Mouse (Mus musculus): ENCODE measurements around the gene Appl1. TPM values are rescaled to one million over a fixed set of nuclear protein-coding genes. Genes with fewer than 3 reads are reported as not detected.

Appl1 gene
- polyA plus RNA-seq, 1 experiment from 2014 or later, result 38.4 TPM

GRCm38 (mm10) chr14:26994211-26994741, 23.2 kb upstream of the Appl1 start, which contains the start of gene Hesx1:
Gene Hesx1 (plus strand): TSS chr14:26994416.
- Histone ChIP-seq H3K4me1 (replicated peaks; ENCODE audit: control insufficient read depth, insufficient read depth, low read length) (0 out of 2 replicates have a peak, but pooled peaks cover 4% of the 10 kb centered on the region), H3K9ac (ENCODE audit: low read length) (peak within 1 kb of the TSS; percentile 43), H3K4me3 (ENCODE audit: low read depth, low read length) (peak within 1 kb of the TSS; percentile 11), H3K9me3 (ENCODE audit: control insufficient read depth, low read length) (no peaks in the 10 kb centered on the region), H3K36me3 (ENCODE audit: control insufficient read depth, insufficient read depth, low read length) (no peaks in the 10 kb centered on the region), H3K27ac (ENCODE audit: low read depth, low read length) (no peak within 1 kb of the TSS), H3K4me2 (ENCODE audit: low read depth, low read length, severe bottlenecking) (peak within 1 kb of the TSS; percentile 47), H3K27me3 (ENCODE audit: control insufficient read depth, insufficient read depth, low read length) (peaks cover 5% of the 10 kb centered on the region; the same call in 1 of the 2 replicates)
- ATAC-seq (replicated peaks; ENCODE audit: low FRiP score), result no peak
- WGBS, result 13% methylated on average over 16 of the region's 16 CpGs
- DNase-seq (ENCODE audit: low spot score), result peak; percentile 71

GRCm38 (mm10) chr14:26993427-26993826, 22.4 kb upstream of the Appl1 start:
- H3K27me3 ChIP-seq (ENCODE audit: control insufficient read depth, insufficient read depth, low read length), result peaks cover 2% of the 10 kb centered on the region; the same call in 1 of the 2 replicates
- WGBS, result 85% methylated on average over 3 of the region's 3 CpGs
- no peak overlapping the region for H3K4me2 ChIP-seq (ENCODE audit: low read depth, low read length, severe bottlenecking)
- no peaks in the 10 kb centered on the region for H3K36me3 ChIP-seq (ENCODE audit: control insufficient read depth, insufficient read depth, low read length)
- ATAC-seq (replicated peaks; ENCODE audit: low FRiP score), result no peak
- no peak for DNase-seq (ENCODE audit: low spot score)
- H3K27ac ChIP-seq (ENCODE audit: low read depth, low read length), result no peak overlapping the region
- H3K9ac ChIP-seq (ENCODE audit: low read length), result no peak overlapping the region
- H3K4me1 ChIP-seq (replicated peaks; ENCODE audit: control insufficient read depth, insufficient read depth, low read length), result 0 out of 2 replicates have a peak, but pooled peaks cover 4% of the 10 kb centered on the region
- H3K9me3 ChIP-seq (ENCODE audit: control insufficient read depth, low read length), result no peaks in the 10 kb centered on the region
- no peak overlapping the region for H3K4me3 ChIP-seq (ENCODE audit: low read depth, low read length)

GRCm38 (mm10) chr14:26991622-26992021, 20.6 kb upstream of the Appl1 start:
- 67% methylated on average over 18 of the region's 18 CpGs for WGBS
- Histone ChIP-seq H3K9ac (ENCODE audit: low read length) (no peak overlapping the region), H3K4me3 (ENCODE audit: low read depth, low read length) (no peak overlapping the region), H3K36me3 (ENCODE audit: control insufficient read depth, insufficient read depth, low read length) (no peaks in the 10 kb centered on the region), H3K27ac (ENCODE audit: low read depth, low read length) (no peak overlapping the region), H3K27me3 (ENCODE audit: control insufficient read depth, insufficient read depth, low read length) (no peaks in the 10 kb centered on the region), H3K4me2 (ENCODE audit: low read depth, low read length, severe bottlenecking) (no peak overlapping the region), H3K4me1 (replicated peaks; ENCODE audit: control insufficient read depth, insufficient read depth, low read length) (0 out of 2 replicates have a peak, but pooled peaks cover 4% of the 10 kb centered on the region), H3K9me3 (ENCODE audit: control insufficient read depth, low read length) (no peaks in the 10 kb centered on the region)
- ATAC-seq (replicated peaks; ENCODE audit: low FRiP score), result no peak
- no peak for DNase-seq (ENCODE audit: low spot score)

DNA sequence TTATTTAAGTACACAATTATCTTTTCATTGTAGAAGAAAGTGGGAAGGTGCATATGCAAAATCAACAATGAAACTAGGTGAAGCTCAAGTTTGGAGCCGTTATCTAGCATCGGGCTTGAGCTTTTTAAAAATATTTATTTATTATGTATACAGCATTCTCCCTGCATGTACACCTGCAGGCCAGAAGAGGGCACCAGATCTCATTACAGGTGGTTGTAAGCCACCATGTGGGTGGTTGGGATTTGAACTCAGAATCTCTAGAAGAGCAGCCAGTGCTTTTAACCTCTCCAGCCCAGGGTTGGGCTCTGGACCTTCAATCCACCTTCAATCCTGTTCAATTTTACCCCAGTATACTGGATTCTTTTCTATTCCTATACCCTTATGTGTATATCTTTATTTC, 17.7 kb upstream of the Appl1 start:
- Histone ChIP-seq H3K9ac (ENCODE audit: low read length) (no peak overlapping the region), H3K9me3 (ENCODE audit: control insufficient read depth, low read length) (no peaks in the 10 kb centered on the region), H3K27ac (ENCODE audit: low read depth, low read length) (no peak overlapping the region), H3K4me3 (ENCODE audit: low read depth, low read length) (no peak overlapping the region), H3K36me3 (ENCODE audit: control insufficient read depth, insufficient read depth, low read length) (no peaks in the 10 kb centered on the region), H3K4me1 (replicated peaks; ENCODE audit: control insufficient read depth, insufficient read depth, low read length) (no peaks in the 10 kb centered on the region), H3K27me3 (ENCODE audit: control insufficient read depth, insufficient read depth, low read length) (no peaks in the 10 kb centered on the region), H3K4me2 (ENCODE audit: low read depth, low read length, severe bottlenecking) (no peak overlapping the region)
- ATAC-seq (replicated peaks; ENCODE audit: low FRiP score) (no peak), DNase-seq (ENCODE audit: low spot score) (no peak)
- WGBS, result 72% methylated on average over 2 of the region's 2 CpGs

DNA sequence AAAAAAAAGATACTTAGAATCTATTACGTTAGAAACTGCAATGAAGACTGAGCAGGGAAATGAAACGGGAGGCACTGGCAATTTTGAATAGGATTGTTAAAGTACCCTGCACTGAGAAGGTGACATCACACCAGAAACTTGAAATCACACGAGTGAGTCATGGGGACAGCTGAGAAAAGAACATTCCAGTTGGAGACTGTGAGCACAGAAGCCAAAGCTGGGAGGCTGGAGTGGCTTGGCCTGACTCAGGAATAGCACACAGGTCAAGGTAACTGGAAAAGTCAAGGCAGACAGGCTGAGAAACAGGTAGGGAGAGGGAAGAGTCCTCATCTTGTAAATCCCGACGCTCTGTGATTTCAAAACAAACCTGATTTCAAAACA, 11.1 kb upstream of the Appl1 start:
- WGBS, result 79% methylated on average over 5 of the region's 5 CpGs

GRCm38 (mm10) chr14:26981494-26982149, 10.6 kb upstream of the Appl1 start:
- 70% methylated on average over 5 of the region's 5 CpGs for WGBS
- no peak overlapping the region for H3K4me2 ChIP-seq (ENCODE audit: low read depth, low read length, severe bottlenecking)
- no peaks in the 10 kb centered on the region for H3K36me3 ChIP-seq (ENCODE audit: control insufficient read depth, insufficient read depth, low read length)
- DNase-seq (ENCODE audit: low spot score), result no peak
- H3K27me3 ChIP-seq (ENCODE audit: control insufficient read depth, insufficient read depth, low read length), result no peaks in the 10 kb centered on the region
- no peak overlapping the region for H3K9ac ChIP-seq (ENCODE audit: low read length)
- no peak for ATAC-seq (replicated peaks; ENCODE audit: low FRiP score)
- H3K27ac ChIP-seq (ENCODE audit: low read depth, low read length), result no peak overlapping the region
- H3K4me3 ChIP-seq (ENCODE audit: low read depth, low read length), result no peak overlapping the region
- H3K4me1 ChIP-seq (replicated peaks; ENCODE audit: control insufficient read depth, insufficient read depth, low read length), result no peaks in the 10 kb centered on the region
- no peaks in the 10 kb centered on the region; the same call in 1 of the 2 replicates for H3K9me3 ChIP-seq (ENCODE audit: control insufficient read depth, low read length)

More for the DNA sequence above, 11.1 kb upstream of the Appl1 start:
- Histone ChIP-seq H3K4me3 (ENCODE audit: low read depth, low read length) (no peak overlapping the region), H3K27ac (ENCODE audit: low read depth, low read length) (no peak overlapping the region), H3K9ac (ENCODE audit: low read length) (no peak overlapping the region), H3K9me3 (ENCODE audit: control insufficient read depth, low read length) (no peaks in the 10 kb centered on the region; the same call in 1 of the 2 replicates), H3K36me3 (ENCODE audit: control insufficient read depth, insufficient read depth, low read length) (no peaks in the 10 kb centered on the region), H3K4me2 (ENCODE audit: low read depth, low read length, severe bottlenecking) (no peak overlapping the region), H3K27me3 (ENCODE audit: control insufficient read depth, insufficient read depth, low read length) (no peaks in the 10 kb centered on the region), H3K4me1 (replicated peaks; ENCODE audit: control insufficient read depth, insufficient read depth, low read length) (no peaks in the 10 kb centered on the region)
- DNase-seq (ENCODE audit: low spot score) (no peak), ATAC-seq (replicated peaks; ENCODE audit: low FRiP score) (no peak)

DNA sequence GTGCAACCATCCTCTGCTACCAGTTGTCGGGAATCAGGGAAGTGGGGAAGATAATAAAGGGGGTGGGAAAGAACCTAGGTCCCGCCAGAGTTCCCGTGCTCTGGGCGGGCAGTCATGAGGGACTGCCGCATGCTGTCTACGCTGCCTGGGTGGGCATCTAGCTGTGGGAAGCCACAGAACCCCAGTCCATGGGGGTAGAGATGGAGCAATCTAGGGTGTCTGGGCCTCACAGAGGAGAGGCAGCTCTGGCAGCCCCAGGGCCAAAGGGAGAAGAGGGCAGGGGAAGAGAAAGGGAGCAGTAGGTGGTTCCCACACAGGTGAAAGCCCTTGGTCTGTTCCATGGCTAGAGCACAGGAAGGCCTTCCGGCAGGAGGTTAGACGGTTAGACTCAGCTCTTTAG, 10.0 kb upstream of the Appl1 start:
- DNase-seq (ENCODE audit: low spot score), result no peak
- Histone ChIP-seq H3K9me3 (ENCODE audit: control insufficient read depth, low read length) (no peaks in the 10 kb centered on the region; the same call in 1 of the 2 replicates), H3K4me1 (replicated peaks; ENCODE audit: control insufficient read depth, insufficient read depth, low read length) (no peaks in the 10 kb centered on the region), H3K27ac (ENCODE audit: low read depth, low read length) (no peak overlapping the region), H3K27me3 (ENCODE audit: control insufficient read depth, insufficient read depth, low read length) (no peaks in the 10 kb centered on the region), H3K4me3 (ENCODE audit: low read depth, low read length) (no peak overlapping the region), H3K9ac (ENCODE audit: low read length) (no peak overlapping the region), H3K4me2 (ENCODE audit: low read depth, low read length, severe bottlenecking) (no peak overlapping the region), H3K36me3 (ENCODE audit: control insufficient read depth, insufficient read depth, low read length) (no peaks in the 10 kb centered on the region)
- no peak for ATAC-seq (replicated peaks; ENCODE audit: low FRiP score)
- 93% methylated on average over 8 of the region's 8 CpGs for WGBS

- 91% methylated on average over 3 of the region's 3 CpGs for whole genome bisulfite sequencing
- H3K4me1 ChIP-seq (replicated peaks; ENCODE audit: control insufficient read depth, insufficient read depth, low read length), result no peaks in the 10 kb centered on the region
- H3K9me3 ChIP-seq (ENCODE audit: control insufficient read depth, low read length), result no peaks in the 10 kb centered on the region; the same call in 1 of the 2 replicates
- ATAC-seq (replicated peaks; ENCODE audit: low FRiP score) (no peak), DNase-seq (ENCODE audit: low spot score) (no peak)
- H3K27ac ChIP-seq (ENCODE audit: low read depth, low read length), result no peak overlapping the region
- no peak overlapping the region for H3K4me2 ChIP-seq (ENCODE audit: low read depth, low read length, severe bottlenecking)
- H3K4me3 ChIP-seq (ENCODE audit: low read depth, low read length), result no peak overlapping the region
- H3K36me3 ChIP-seq (ENCODE audit: control insufficient read depth, insufficient read depth, low read length), result no peaks in the 10 kb centered on the region
- H3K9ac ChIP-seq (ENCODE audit: low read length), result no peak overlapping the region
- no peaks in the 10 kb centered on the region for H3K27me3 ChIP-seq (ENCODE audit: control insufficient read depth, insufficient read depth, low read length)
Observed at GRCm38 (mm10) chr14:26979808-26980207, 8.8 kb upstream of the Appl1 start.

GRCm38 (mm10) chr14:26977500-26977899, 6.5 kb upstream of the Appl1 start:
- Histone ChIP-seq H3K27me3 (ENCODE audit: control insufficient read depth, insufficient read depth, low read length) (no peaks in the 10 kb centered on the region), H3K36me3 (ENCODE audit: control insufficient read depth, insufficient read depth, low read length) (no peaks in the 10 kb centered on the region), H3K9me3 (ENCODE audit: control insufficient read depth, low read length) (no peaks in the 10 kb centered on the region; the same call in 1 of the 2 replicates), H3K4me1 (replicated peaks; ENCODE audit: control insufficient read depth, insufficient read depth, low read length) (no peaks in the 10 kb centered on the region), H3K4me2 (ENCODE audit: low read depth, low read length, severe bottlenecking) (no peak overlapping the region), H3K4me3 (ENCODE audit: low read depth, low read length) (no peak overlapping the region), H3K9ac (ENCODE audit: low read length) (no peak overlapping the region), H3K27ac (ENCODE audit: low read depth, low read length) (no peak overlapping the region)
- no peak for DNase-seq (ENCODE audit: low spot score)
- ATAC-seq (replicated peaks; ENCODE audit: low FRiP score), result no peak
- 37% methylated on average over 2 of the region's 2 CpGs for WGBS
